Mouse (Mus musculus) gastrocnemius, adult 2 months (tissue): ENCODE data around the gene Gnat1. TPM values are rescaled to one million over a fixed set of nuclear protein-coding genes. Genes with fewer than 3 reads are reported as not detected.
A peak's percentile ranks its signal among the peaks of the same experiment; 100 is the strongest.

Experiments used
- DNase-seq: peaks from one replicate; pipeline ENCODE4 v3.0.0; 2022
- H3K27ac ChIP-seq: fragments of 200-600 bp; 2 replicates; pipeline ENCODE4 v1.8.1; 2022; ENCODE audit warnings: mild to moderate bottlenecking
- H3K4me3 ChIP-seq: fragments of 200-600 bp; 2 replicates; pipeline ENCODE4 v1.8.1; 2022; ENCODE audit warnings: mild to moderate bottlenecking, moderate library complexity
- CTCF ChIP-seq: fragments of 200-600 bp; IDR thresholded peaks from 2 replicates; pipeline ENCODE4 v1.8.1; 2022; ENCODE audit warnings: antibody characterized with exemption, mild to moderate bottlenecking, moderate library complexity
- intact Hi-C: fragments of 180-260 bp; cut with DNase I; formaldehyde crosslinking; loops from one replicate; pipeline ENCODE4 v1.15.1; 2025
- total RNA-seq, 2 experiments: library from RNA; stranded (reverse); gene quantifications; 2 replicates each; pipeline ENCODE4 v1.2.3; 2021

Gene Gnat1
- total RNA-seq, 2 experiments from 2014 or later: not detected

DNA sequence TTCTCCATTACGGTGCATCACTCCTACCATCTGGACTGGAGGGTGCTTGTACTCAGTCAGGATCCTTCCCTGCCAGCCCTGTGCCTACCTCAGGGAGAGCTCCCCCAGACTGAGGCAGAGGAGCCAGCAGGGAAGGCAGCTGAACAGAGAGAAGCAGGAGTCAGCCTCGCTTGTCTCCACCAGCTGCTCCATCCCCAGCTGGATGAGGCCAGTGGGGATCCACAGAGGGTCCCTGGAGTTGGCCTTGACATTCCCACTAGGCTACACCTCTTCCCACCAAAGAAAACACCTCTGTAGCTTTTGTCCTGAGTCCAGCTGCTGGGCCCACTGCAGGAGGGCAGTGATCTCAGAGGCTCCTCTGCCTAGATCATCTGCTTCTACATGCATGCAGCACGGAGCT is 54.6 kb downstream of the Gnat1 start:
- peak overlapping the region; percentile 94 for H3K27ac ChIP-seq

DNA sequence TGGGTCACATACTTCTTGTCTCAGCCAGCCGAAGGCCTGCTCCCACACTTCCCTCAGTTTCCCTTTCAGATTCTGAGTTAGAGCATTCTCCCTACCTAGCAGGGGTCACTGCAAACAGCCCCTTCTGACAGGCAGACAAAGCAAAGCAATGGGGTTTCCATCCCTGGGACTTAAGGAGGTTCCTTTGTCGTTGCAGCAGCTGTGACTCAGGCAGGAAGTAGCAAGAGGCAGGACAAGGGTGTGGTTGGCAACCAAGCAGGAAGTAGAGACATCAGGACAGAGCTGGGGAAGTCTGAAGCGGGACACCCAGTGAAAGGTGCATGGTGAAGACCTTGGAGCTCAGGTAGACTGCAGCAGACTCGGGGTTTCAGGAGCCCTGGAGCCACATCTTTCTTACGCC is 55.0 kb downstream of the Gnat1 start:
- no peak for TF ChIP-seq CTCF
- DNase-seq: no peak
- intact Hi-C loops: no loop called here
- peak overlapping the region; percentile 94 for H3K27ac ChIP-seq
- peak overlapping the region; percentile 51 for H3K4me3 ChIP-seq

More for the DNA sequence above, 54.6 kb downstream of the Gnat1 start:
- intact Hi-C loops: no loop called here
- DNase-seq: no peak
- TF ChIP-seq CTCF: no peak
- H3K4me3 ChIP-seq: peak overlapping the region; percentile 51

Other genes with a start within 250 kb of the Gnat1 start
- gene Tmem115, start 145.8 kb downstream of the Gnat1 start, total RNA-seq: 10 to 100 TPM; 16.6 to 17.3 TPM
- 1 to 10 TPM; 3.1 TPM for gene Cyb561d2, start 137.5 kb downstream of the Gnat1 start, total RNA-seq
- 10 to 100 TPM in 1 of 2 experiments, 1 to 10 TPM in 1; 9.7 to 11.5 TPM for gene Nprl2, start 137.5 kb downstream of the Gnat1 start, total RNA-seq
- under 1 TPM in 1 of 2 experiments, not detected in 1; 0.53 TPM for gene Zmynd10, start 132.4 kb downstream of the Gnat1 start, total RNA-seq
- 10 to 100 TPM; 14.0 to 14.3 TPM for gene Rassf1, start 128.2 kb downstream of the Gnat1 start, total RNA-seq
- 10 to 100 TPM; 35.6 to 35.7 TPM for gene Tusc2, start 116.5 kb downstream of the Gnat1 start, total RNA-seq
- 10 to 100 TPM; 11.3 to 19.9 TPM for gene Hyal2, start 111.8 kb downstream of the Gnat1 start, total RNA-seq
- gene Hyal1, start 102.8 kb downstream of the Gnat1 start, total RNA-seq: 1 to 10 TPM; 1.6 to 2.4 TPM
- 10 to 100 TPM; 11.8 to 14.7 TPM for gene Naa80, start 100.8 kb downstream of the Gnat1 start, total RNA-seq
- under 1 TPM; 0.22 to 0.33 TPM for gene Hyal3, start 98.9 kb downstream of the Gnat1 start, total RNA-seq
- gene Ifrd2, start 92.1 kb downstream of the Gnat1 start, total RNA-seq: 10 to 100 TPM; 48.5 to 50.4 TPM
- gene Sema3b, start 70.5 kb downstream of the Gnat1 start, total RNA-seq: 10 to 100 TPM; 11.2 to 17.9 TPM
- 10 to 100 TPM; 59.9 to 77.7 TPM for gene Gnai2, start 44.3 kb downstream of the Gnat1 start, total RNA-seq
- gene Slc38a3, start 10.2 kb downstream of the Gnat1 start, total RNA-seq: 10 to 100 TPM; 60.8 to 94.7 TPM
- 1 to 10 TPM; 6.3 to 9.2 TPM for gene Sema3f, start 30.8 kb upstream of the Gnat1 start, total RNA-seq
- 10 to 100 TPM; 46.4 to 49.6 TPM for gene Rbm5, start 91.3 kb upstream of the Gnat1 start, total RNA-seq
- gene Rbm6, start 193.5 kb upstream of the Gnat1 start, total RNA-seq: 10 to 100 TPM; 22.0 to 22.7 TPM
- gene Mon1a, start 208.4 kb upstream of the Gnat1 start, total RNA-seq: 10 to 100 TPM in 1 of 2 experiments, 1 to 10 TPM in 1; 9.6 to 11.3 TPM
- under 1 TPM; 0.54 to 0.81 TPM for gene Mst1r, start 227.2 kb upstream of the Gnat1 start, total RNA-seq
- gene Actl11, start 248.8 kb upstream of the Gnat1 start, total RNA-seq: not detected